Mouse (Mus musculus) megakaryocyte, adult 5-6 weeks (primary cell): ENCODE results near the gene Gpr160. TPM values are rescaled to one million over a fixed set of nuclear protein-coding genes. Genes with fewer than 3 reads are reported as not detected.
"Not testable (repeated sequence)": the region's sequence is repeated elsewhere in the genome, so short reads cannot be mapped to it uniquely, and the experiment has no call there.

Source experiments
- ATAC-seq: 2 replicates; pipeline ENCODE4 v1.8.0; 2016; ENCODE audit warnings: mild to moderate bottlenecking, inconsistent platforms; ENCODE audit not compliant: poor library complexity, severe bottlenecking
- total RNA-seq, 2 experiments: library from RNA; stranded (forward) in 1 of 2; stranded (reverse) in 1 of 2; fragments of 153-499, 151-499 nt in 1 of 2; fragments of 221-1000, 200-1000 nt in 1 of 2; gene quantifications; 2 replicates each; pipeline versions ENCODE4 v1.2.3 to v1.2.4; 2015 to 2017

The Gpr160 gene
- total RNA-seq (2015) = 93.1 and 109 TPM in 2 replicates
- 59.0 and 73.8 TPM in 2 replicates for total RNA-seq (2017)

- ATAC-seq = peak; percentile 79
Observed at GRCm38 (mm10) chr3:30855604-30856458, at the start of gene Gpr160. TSS of gene Gpr160 (plus strand) at chr3:30855950.

GRCm38 (mm10) chr3:30812881-30813280 is 42.9 kb upstream of the Gpr160 start:
- ATAC-seq = no peak

GRCm38 (mm10) chr3:30818630-30819125 is 37.1 kb upstream of the Gpr160 start:
- ATAC-seq = no peak

GRCm38 (mm10) chr3:30822163-30822562 is 33.6 kb upstream of the Gpr160 start:
- ATAC-seq = no peak

GRCm38 (mm10) chr3:30826069-30826468 is 29.7 kb upstream of the Gpr160 start:
- peak; percentile 67; the same call in 1 of the 2 replicates for ATAC-seq

- peak; percentile 96 for ATAC-seq
Observed at GRCm38 (mm10) chr3:30831848-30832606, 23.7 kb upstream of the Gpr160 start.

GRCm38 (mm10) chr3:30833254-30833653 is 22.5 kb upstream of the Gpr160 start:
- no peak for ATAC-seq

- no peak for ATAC-seq
Observed at GRCm38 (mm10) chr3:30845755-30846154, 10.0 kb upstream of the Gpr160 start.

- ATAC-seq = no peak
Observed at GRCm38 (mm10) chr3:30847413-30847812, 8.3 kb upstream of the Gpr160 start.

GRCm38 (mm10) chr3:30851422-30851821 is 4.3 kb upstream of the Gpr160 start:
- ATAC-seq = no peak

GRCm38 (mm10) chr3:30853596-30853995 is 2.2 kb upstream of the Gpr160 start:
- ATAC-seq = no peak

GRCm38 (mm10) chr3:30859599-30859998 is 3.8 kb downstream of the Gpr160 start:
- not testable (repeated sequence) for ATAC-seq

GRCm38 (mm10) chr3:30860705-30861104 is 5.0 kb downstream of the Gpr160 start:
- ATAC-seq = peak; percentile 45

- peak; percentile 29 for ATAC-seq
Observed at GRCm38 (mm10) chr3:30863712-30864435, 8.1 kb downstream of the Gpr160 start.

- ATAC-seq = peak; percentile 83
Observed at GRCm38 (mm10) chr3:30864640-30865039, 8.9 kb downstream of the Gpr160 start.

- no peak for ATAC-seq
Observed at GRCm38 (mm10) chr3:30868176-30868575, 12.4 kb downstream of the Gpr160 start.

- ATAC-seq = no peak
Observed at GRCm38 (mm10) chr3:30868625-30869024, 12.9 kb downstream of the Gpr160 start.

- ATAC-seq = no peak
Observed at GRCm38 (mm10) chr3:30869995-30870394, 14.2 kb downstream of the Gpr160 start.

- ATAC-seq = peak; percentile 70
Observed at GRCm38 (mm10) chr3:30876709-30877108, 21.0 kb downstream of the Gpr160 start.

- ATAC-seq = no peak
Observed at GRCm38 (mm10) chr3:30887449-30887848, 31.7 kb downstream of the Gpr160 start.

- ATAC-seq = no peak
Observed at GRCm38 (mm10) chr3:30889014-30889413, 33.3 kb downstream of the Gpr160 start.
